ENCODE assay signal across 8 mouse cellular contexts in genomic region chr11:120711980-120712604, GRCm38 (mm10). TPM values are rescaled to one million over a fixed set of nuclear protein-coding genes. Genes with fewer than 3 reads are reported as not detected.
A peak's percentile ranks its signal among the peaks of the same experiment; 100 is the strongest.
DNase-seq lines count a peak whose midpoint lies in the region; ATAC-seq lines count a peak whose summit lies in the region.

No protein-coding gene starts in this region.

- peak overlapping the region; percentile 94 for H3K4me2 ChIP-seq in lung, embryonic 15.5 days
- H3K4me2 ChIP-seq in limb, embryonic 15.5 days = peak overlapping the region; percentile 99
- peak overlapping the region; percentile 97; the same call in 1 of the 2 replicates for H3K4me2 ChIP-seq in stomach, embryonic 16.5 days (ENCODE audit: low read depth, low read length)

- DNase-seq in cerebellum, adult 11-12 months = peak; percentile 51
- no peak for DNase-seq in cerebellum, adult 8-10 months
- DNase-seq in lung, postnatal 14 days = no peak
- no peak for DNase-seq in urinary bladder, postnatal 25 days (ENCODE audit: low spot score)
- DNase-seq in cerebellum, postnatal 10 days = no peak

- no peaks in the 10 kb centered on the region for H3K27me3 ChIP-seq in lung, embryonic 15.5 days
- no peaks in the 10 kb centered on the region for H3K27me3 ChIP-seq in limb, embryonic 15.5 days
- H3K27me3 ChIP-seq in stomach, embryonic 16.5 days (ENCODE audit: control insufficient read depth, insufficient read depth, low read length) = no peaks in the 10 kb centered on the region

- H3K4me1 ChIP-seq in lung, embryonic 15.5 days = peaks cover 42% of the 10 kb centered on the region
- peaks cover 60% of the 10 kb centered on the region for H3K4me1 ChIP-seq in limb, embryonic 15.5 days
- peaks cover 33% of the 10 kb centered on the region for H3K4me1 ChIP-seq in stomach, embryonic 16.5 days (ENCODE audit: control insufficient read depth, insufficient read depth, low read length)

- 56% methylated on average over 8 of the region's 8 CpGs for WGBS in lung, embryonic 15.5 days
- 47% methylated on average over 8 of the region's 8 CpGs for WGBS in limb, embryonic 15.5 days
- 66% methylated on average over 8 of the region's 8 CpGs for WGBS in stomach, embryonic 16.5 days

- H3K9me3 ChIP-seq in lung, embryonic 15.5 days = no peaks in the 10 kb centered on the region
- no peaks in the 10 kb centered on the region for H3K9me3 ChIP-seq in limb, embryonic 15.5 days
- no peaks in the 10 kb centered on the region for H3K9me3 ChIP-seq in stomach, embryonic 16.5 days (replicated peaks; ENCODE audit: control insufficient read depth, low read length)

- no peak for ATAC-seq in lung, embryonic 15.5 days (ENCODE audit: borderline replicate concordance, extremely low read depth, low FRiP score, low TSS enrichment)
- ATAC-seq in limb, embryonic 15.5 days (ENCODE audit: insufficient number of reproducible peaks, low FRiP score, low TSS enrichment, low read depth) = no peak
- no peak for ATAC-seq in stomach, embryonic 16.5 days (ENCODE audit: insufficient read depth, low FRiP score)

- H3K9ac ChIP-seq in lung, embryonic 15.5 days = 0 out of 2 replicates have a peak overlapping the region, but pooled peaks have one; percentile 55
- H3K9ac ChIP-seq in limb, embryonic 15.5 days = no peak overlapping the region
- H3K9ac ChIP-seq in stomach, embryonic 16.5 days (ENCODE audit: low read length) = peak overlapping the region; percentile 52; the same call in 1 of the 2 replicates

- H3K4me3 ChIP-seq in lung, embryonic 15.5 days = peak overlapping the region; percentile 58; the same call in 1 of the 2 replicates
- peak overlapping the region; percentile 78; the same call in 1 of the 2 replicates for H3K4me3 ChIP-seq in limb, embryonic 15.5 days
- H3K4me3 ChIP-seq in stomach, embryonic 16.5 days (replicated peaks; ENCODE audit: low read length) = peak overlapping the region; percentile 63

- no peak overlapping the region for H3K27ac ChIP-seq in lung, embryonic 15.5 days
- H3K27ac ChIP-seq in limb, embryonic 15.5 days = no peak overlapping the region; the same call in 1 of the 2 replicates
- no peak overlapping the region for H3K27ac ChIP-seq in stomach, embryonic 16.5 days (ENCODE audit: low read length)

- H3K36me3 ChIP-seq in lung, embryonic 15.5 days = peaks cover 10% of the 10 kb centered on the region; the same call in 1 of the 2 replicates
- peaks cover 46% of the 10 kb centered on the region for H3K36me3 ChIP-seq in limb, embryonic 15.5 days
- no peaks in the 10 kb centered on the region for H3K36me3 ChIP-seq in stomach, embryonic 16.5 days (ENCODE audit: control insufficient read depth, insufficient read depth, low read length)

RNA-seq across cellular contexts. Expression of gene Cenpx, which starts 1.4 kb away (rescaled TPM):
- polyA plus RNA-seq in lung, embryonic 15.5 days (2015; fragmentation: Nextera tagmentation; extraction: Ambion mirVana) = 160 and 167 TPM in 2 replicates
- 156 and 166 TPM in 2 replicates for polyA plus RNA-seq in limb, embryonic 15.5 days (2015; fragmentation: Nextera tagmentation; extraction: Ambion mirVana)
- 138 and 153 TPM in 2 replicates for polyA plus RNA-seq in stomach, embryonic 16.5 days (2015; fragmentation: Nextera tagmentation; extraction: Ambion mirVana)

RNA-seq across cellular contexts. Expression of gene Lrrc45, which starts 1.6 kb away (rescaled TPM):
- 57.9 and 59.9 TPM in 2 replicates for polyA plus RNA-seq in lung, embryonic 15.5 days (2015; fragmentation: Nextera tagmentation; extraction: Ambion mirVana)
- polyA plus RNA-seq in limb, embryonic 15.5 days (2015; fragmentation: Nextera tagmentation; extraction: Ambion mirVana) = 63.7 and 65.9 TPM in 2 replicates
- 59.1 and 62.9 TPM in 2 replicates for polyA plus RNA-seq in stomach, embryonic 16.5 days (2015; fragmentation: Nextera tagmentation; extraction: Ambion mirVana)

RNA-seq across cellular contexts. Expression of gene Rac3, which starts 9.2 kb away (rescaled TPM):
- 54.9 and 60.5 TPM in 2 replicates for polyA plus RNA-seq in lung, embryonic 15.5 days (2015; fragmentation: Nextera tagmentation; extraction: Ambion mirVana)
- polyA plus RNA-seq in limb, embryonic 15.5 days (2015; fragmentation: Nextera tagmentation; extraction: Ambion mirVana) = 44.4 and 56.4 TPM in 2 replicates
- polyA plus RNA-seq in stomach, embryonic 16.5 days (2015; fragmentation: Nextera tagmentation; extraction: Ambion mirVana) = 34.6 and 35.3 TPM in 2 replicates

RNA-seq across cellular contexts. Expression of gene Dcxr, which starts 15.0 kb away (rescaled TPM):
- 45.1 and 55.1 TPM in 2 replicates for polyA plus RNA-seq in lung, embryonic 15.5 days (2015; fragmentation: Nextera tagmentation; extraction: Ambion mirVana)
- 18.2 and 20.2 TPM in 2 replicates for polyA plus RNA-seq in limb, embryonic 15.5 days (2015; fragmentation: Nextera tagmentation; extraction: Ambion mirVana)
- 43.0 and 46.0 TPM in 2 replicates for polyA plus RNA-seq in stomach, embryonic 16.5 days (2015; fragmentation: Nextera tagmentation; extraction: Ambion mirVana)

RNA-seq across cellular contexts. Expression of gene Cbr2, which starts 19.8 kb away (rescaled TPM):
- polyA plus RNA-seq in lung, embryonic 15.5 days (2015; fragmentation: Nextera tagmentation; extraction: Ambion mirVana) = 102 and 103 TPM in 2 replicates
- polyA plus RNA-seq in limb, embryonic 15.5 days (2015; fragmentation: Nextera tagmentation; extraction: Ambion mirVana) = 12.6 and 16.7 TPM in 2 replicates
- 112 and 150 TPM in 2 replicates for polyA plus RNA-seq in stomach, embryonic 16.5 days (2015; fragmentation: Nextera tagmentation; extraction: Ambion mirVana)
